Mouse (Mus musculus): ENCODE measurements around the gene Slc12a3. TPM values are rescaled to one million over a fixed set of nuclear protein-coding genes. Genes with fewer than 3 reads are reported as not detected.

Gene Slc12a3
- polyA plus RNA-seq (2012; rRNA removed): 1.2 TPM in 2 replicates

DNA sequence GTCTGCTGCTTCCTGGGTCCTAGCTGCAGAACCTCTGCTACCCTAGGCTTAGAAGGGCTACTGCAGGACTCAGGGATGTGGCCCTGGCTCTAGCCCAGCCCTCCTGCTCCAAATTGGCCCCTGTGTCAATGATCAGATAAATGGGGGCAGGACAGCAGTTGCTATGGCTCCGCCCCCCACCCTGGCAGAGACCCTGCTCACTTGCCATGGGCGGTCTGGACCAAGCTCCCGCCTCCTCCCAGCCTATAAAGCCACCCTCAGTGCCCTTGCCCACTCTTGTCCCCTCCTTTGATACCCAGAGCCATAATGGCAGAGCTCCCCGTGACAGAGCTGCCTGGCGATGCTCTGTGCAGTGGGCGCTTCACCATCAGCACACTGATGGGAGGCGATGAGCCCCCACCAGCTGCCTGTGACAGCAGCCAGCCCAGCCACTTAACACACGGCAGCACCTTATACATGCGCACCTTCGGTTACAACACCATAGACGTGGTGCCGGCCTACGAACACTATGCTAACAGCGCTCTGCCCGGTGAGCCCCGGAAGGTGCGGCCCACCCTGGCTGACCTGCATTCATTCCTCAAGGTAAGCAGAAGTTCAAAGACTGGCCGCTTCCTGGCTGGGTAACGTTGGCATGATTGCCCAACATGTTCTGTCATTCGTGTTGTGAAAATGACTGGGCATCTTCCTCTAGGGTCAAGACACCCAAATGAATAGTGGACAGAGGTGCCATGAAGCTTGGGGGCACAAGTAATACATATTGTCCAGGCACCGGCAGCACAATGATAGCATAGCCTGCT lies at the start of gene Slc12a3:
Slc12a3 (plus strand) TSS at position 270 of the 797 bp plus-strand sequence.
- Histone ChIP-seq H3K4me1 (ENCODE audit: control insufficient read depth, insufficient read depth, insufficient read length) (no peaks in the 10 kb centered on the region), H3K27ac (ENCODE audit: insufficient read depth, low read length) (no peak within 1 kb of the TSS), H3K36me3 (ENCODE audit: control insufficient read depth, insufficient read depth, low read length) (no peaks in the 10 kb centered on the region), H3K27me3 (ENCODE audit: control insufficient read depth, insufficient read depth, low read length) (no peaks in the 10 kb centered on the region), H3K4me3 (ENCODE audit: extremely low read depth, insufficient read depth, insufficient read length) (no peak within 1 kb of the TSS)
- no peak for DNase-seq (ENCODE audit: low read depth in 1 of 2, low spot score in 2 of 2)
- 88% methylated on average over 21 of the region's 21 CpGs for WGBS
- TF ChIP-seq CTCF (IDR thresholded peaks at IDR 0.05; ENCODE audit: extremely low read depth, insufficient read depth, insufficient read length, insufficient replicate concordance) (no peak), POLR2A (IDR thresholded peaks at IDR 0.05; ENCODE audit: low read depth, low read length) (no peak)

GRCm38 (mm10) chr8:94280001-94280613 lies 48.9 kb upstream of the Slc12a3 start:
- TF ChIP-seq CTCF (IDR thresholded peaks at IDR 0.05; ENCODE audit: extremely low read depth, insufficient read depth, insufficient read length, insufficient replicate concordance): no peak

DNA sequence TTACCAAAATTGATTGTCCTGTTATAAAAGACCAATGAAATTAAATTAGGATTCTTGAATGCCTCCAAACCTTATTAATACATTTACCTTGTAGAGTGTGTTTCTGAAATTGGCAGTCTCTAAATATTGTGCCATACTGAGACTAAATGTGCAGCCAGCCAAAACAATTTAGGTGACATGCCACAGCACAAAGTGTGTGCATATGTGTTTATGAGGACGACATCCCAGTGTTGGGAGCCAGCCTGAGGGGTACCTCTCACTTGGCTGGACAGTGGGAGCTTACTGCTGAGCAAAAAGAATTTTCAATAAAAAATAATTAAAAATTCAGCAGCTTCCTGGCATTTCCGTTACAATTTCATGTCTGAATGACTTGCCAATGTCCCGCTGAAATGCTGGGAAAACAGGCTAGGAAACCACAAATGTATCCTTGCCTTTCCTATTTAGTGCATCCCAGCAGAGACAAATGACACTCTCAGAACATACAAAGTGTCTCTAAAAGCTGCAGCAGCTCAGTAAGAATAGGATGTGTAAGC lies 46.5 kb upstream of the Slc12a3 start:
- peaks cover 3% of the 10 kb centered on the region; the same call in 1 of the 2 replicates for H3K4me1 ChIP-seq (ENCODE audit: control insufficient read depth, insufficient read depth, insufficient read length)
- no peak overlapping the region for H3K27ac ChIP-seq (ENCODE audit: insufficient read depth, low read length)
- no peaks in the 10 kb centered on the region for H3K27me3 ChIP-seq (ENCODE audit: control insufficient read depth, insufficient read depth, low read length)
- no peak for DNase-seq (ENCODE audit: low read depth in 1 of 2, low spot score in 2 of 2)
- WGBS: 88% methylated on average over 3 of the region's 3 CpGs
- no peak overlapping the region for H3K4me3 ChIP-seq (ENCODE audit: extremely low read depth, insufficient read depth, insufficient read length)
- 0 out of 2 replicates have a peak, but pooled peaks cover under 1% of the 10 kb centered on the region for H3K36me3 ChIP-seq (ENCODE audit: control insufficient read depth, insufficient read depth, low read length)
- TF ChIP-seq POLR2A (IDR thresholded peaks at IDR 0.05; ENCODE audit: low read depth, low read length) (no peak), CTCF (IDR thresholded peaks at IDR 0.05; ENCODE audit: extremely low read depth, insufficient read depth, insufficient read length, insufficient replicate concordance) (no peak)

More at GRCm38 (mm10) chr8:94280001-94280613, 48.9 kb upstream of the Slc12a3 start:
- Histone ChIP-seq H3K27ac (ENCODE audit: insufficient read depth, low read length) (no peak overlapping the region), H3K27me3 (ENCODE audit: control insufficient read depth, insufficient read depth, low read length) (no peaks in the 10 kb centered on the region), H3K36me3 (ENCODE audit: control insufficient read depth, insufficient read depth, low read length) (no peaks in the 10 kb centered on the region), H3K4me1 (ENCODE audit: control insufficient read depth, insufficient read depth, insufficient read length) (peaks cover 3% of the 10 kb centered on the region; the same call in 1 of the 2 replicates), H3K4me3 (ENCODE audit: extremely low read depth, insufficient read depth, insufficient read length) (no peak overlapping the region)
- DNase-seq (ENCODE audit: low read depth in 1 of 2, low spot score in 2 of 2): no peak
- WGBS: 92% methylated on average over 5 of the region's 5 CpGs

DNA sequence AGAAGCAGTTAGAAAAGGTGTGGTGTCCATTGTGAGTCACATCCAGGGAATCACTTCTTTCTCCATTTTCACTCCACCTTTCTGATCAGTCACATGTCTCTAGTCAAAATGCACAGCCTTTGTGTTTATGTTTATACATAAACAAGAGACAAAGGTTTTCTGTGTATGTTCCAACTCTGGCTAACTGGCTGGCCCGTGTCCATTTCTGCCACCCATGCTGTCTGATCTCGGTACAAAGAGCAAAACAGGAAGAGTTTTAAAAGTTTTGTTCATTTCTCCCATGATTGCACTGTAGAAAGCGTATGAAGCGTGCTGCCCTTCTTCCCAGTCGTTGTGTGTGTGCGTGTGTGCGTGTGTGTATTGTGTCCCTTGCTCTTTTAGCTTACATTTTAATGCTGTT lies 44.8 kb upstream of the Slc12a3 start:
- no peak overlapping the region for H3K27ac ChIP-seq (ENCODE audit: insufficient read depth, low read length)
- 0 out of 2 replicates have a peak, but pooled peaks cover 2% of the 10 kb centered on the region for H3K36me3 ChIP-seq (ENCODE audit: control insufficient read depth, insufficient read depth, low read length)
- TF ChIP-seq POLR2A (IDR thresholded peaks at IDR 0.05; ENCODE audit: low read depth, low read length) (no peak), CTCF (IDR thresholded peaks at IDR 0.05; ENCODE audit: extremely low read depth, insufficient read depth, insufficient read length, insufficient replicate concordance) (no peak)
- H3K4me1 ChIP-seq (ENCODE audit: control insufficient read depth, insufficient read depth, insufficient read length): peaks cover 3% of the 10 kb centered on the region; the same call in 1 of the 2 replicates
- no peaks in the 10 kb centered on the region for H3K27me3 ChIP-seq (ENCODE audit: control insufficient read depth, insufficient read depth, low read length)
- no peak for DNase-seq (ENCODE audit: low read depth in 1 of 2, low spot score in 2 of 2)
- H3K4me3 ChIP-seq (ENCODE audit: extremely low read depth, insufficient read depth, insufficient read length): no peak overlapping the region
- WGBS: 91% methylated on average over 7 of the region's 7 CpGs

GRCm38 (mm10) chr8:94290606-94291005 lies 38.4 kb upstream of the Slc12a3 start:
- 70% methylated on average over 5 of the region's 5 CpGs for WGBS
- TF ChIP-seq POLR2A (IDR thresholded peaks at IDR 0.05; ENCODE audit: low read depth, low read length) (no peak), CTCF (IDR thresholded peaks at IDR 0.05; ENCODE audit: extremely low read depth, insufficient read depth, insufficient read length, insufficient replicate concordance) (no peak)
- Histone ChIP-seq H3K4me3 (ENCODE audit: extremely low read depth, insufficient read depth, insufficient read length) (no peak overlapping the region), H3K27me3 (ENCODE audit: control insufficient read depth, insufficient read depth, low read length) (no peaks in the 10 kb centered on the region), H3K27ac (ENCODE audit: insufficient read depth, low read length) (no peak overlapping the region), H3K36me3 (ENCODE audit: control insufficient read depth, insufficient read depth, low read length) (peaks cover 13% of the 10 kb centered on the region), H3K4me1 (ENCODE audit: control insufficient read depth, insufficient read depth, insufficient read length) (no peaks in the 10 kb centered on the region)
- DNase-seq (ENCODE audit: low read depth in 1 of 2, low spot score in 2 of 2): no peak

DNA sequence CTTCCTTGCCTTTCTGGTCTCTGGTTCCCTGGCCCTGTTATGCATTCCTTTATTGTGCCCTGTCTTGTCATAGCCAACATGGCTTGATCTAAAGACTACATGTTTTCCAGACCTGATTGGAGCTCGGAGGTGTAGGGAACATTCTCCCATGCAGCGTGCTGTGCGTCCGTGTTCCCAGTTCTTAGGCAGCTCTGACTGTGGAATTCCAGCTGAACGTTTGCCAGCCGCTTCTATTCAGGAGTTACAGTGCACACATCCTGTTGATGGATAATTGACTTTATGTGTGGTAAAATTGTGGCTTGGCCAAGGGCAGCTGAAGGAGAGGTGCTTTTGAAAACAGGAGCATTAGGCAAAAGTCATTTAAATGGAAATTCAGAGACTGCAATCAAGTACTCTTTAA lies 36.9 kb upstream of the Slc12a3 start:
- Histone ChIP-seq H3K27ac (ENCODE audit: insufficient read depth, low read length) (no peak overlapping the region), H3K36me3 (ENCODE audit: control insufficient read depth, insufficient read depth, low read length) (peaks cover 14% of the 10 kb centered on the region), H3K27me3 (ENCODE audit: control insufficient read depth, insufficient read depth, low read length) (no peaks in the 10 kb centered on the region), H3K4me3 (ENCODE audit: extremely low read depth, insufficient read depth, insufficient read length) (no peak overlapping the region), H3K4me1 (ENCODE audit: control insufficient read depth, insufficient read depth, insufficient read length) (no peaks in the 10 kb centered on the region)
- TF ChIP-seq CTCF (IDR thresholded peaks at IDR 0.05; ENCODE audit: extremely low read depth, insufficient read depth, insufficient read length, insufficient replicate concordance) (no peak), POLR2A (IDR thresholded peaks at IDR 0.05; ENCODE audit: low read depth, low read length) (no peak)
- DNase-seq (ENCODE audit: low read depth in 1 of 2, low spot score in 2 of 2): no peak
- 92% methylated on average over 6 of the region's 6 CpGs for WGBS

Data from spleen, adult 2 months (tissue).